Mouse (Mus musculus) megakaryocyte progenitor cell, adult 5-6 weeks (primary cell): Measurements from ENCODE around the gene Ube2f. TPM values are rescaled to one million over a fixed set of nuclear protein-coding genes. Genes with fewer than 3 reads are reported as not detected.
A peak's percentile ranks its signal among the peaks of the same experiment; 100 is the strongest.

Experiments used
- ATAC-seq: replicated peaks from 2 replicates; pipeline ENCODE4 v1.8.0; 2016; ENCODE audit warnings: mild to moderate bottlenecking, moderate TSS enrichment, inconsistent platforms; ENCODE audit not compliant: poor library complexity
- total RNA-seq, 2 experiments: library from RNA; stranded (forward) in 1 of 2; stranded (reverse) in 1 of 2; fragments of 157-497, 149-512 nt in 1 of 2; fragments of 200-1000 nt in 1 of 2; gene quantifications; 2 replicates each; pipeline versions ENCODE4 v1.2.3 to v1.2.4; 2015 to 2017

The Ube2f gene
- total RNA-seq (2015): 90.2 and 92.6 TPM in 2 replicates
- total RNA-seq (2017): 46.8 and 58.6 TPM in 2 replicates

DNA sequence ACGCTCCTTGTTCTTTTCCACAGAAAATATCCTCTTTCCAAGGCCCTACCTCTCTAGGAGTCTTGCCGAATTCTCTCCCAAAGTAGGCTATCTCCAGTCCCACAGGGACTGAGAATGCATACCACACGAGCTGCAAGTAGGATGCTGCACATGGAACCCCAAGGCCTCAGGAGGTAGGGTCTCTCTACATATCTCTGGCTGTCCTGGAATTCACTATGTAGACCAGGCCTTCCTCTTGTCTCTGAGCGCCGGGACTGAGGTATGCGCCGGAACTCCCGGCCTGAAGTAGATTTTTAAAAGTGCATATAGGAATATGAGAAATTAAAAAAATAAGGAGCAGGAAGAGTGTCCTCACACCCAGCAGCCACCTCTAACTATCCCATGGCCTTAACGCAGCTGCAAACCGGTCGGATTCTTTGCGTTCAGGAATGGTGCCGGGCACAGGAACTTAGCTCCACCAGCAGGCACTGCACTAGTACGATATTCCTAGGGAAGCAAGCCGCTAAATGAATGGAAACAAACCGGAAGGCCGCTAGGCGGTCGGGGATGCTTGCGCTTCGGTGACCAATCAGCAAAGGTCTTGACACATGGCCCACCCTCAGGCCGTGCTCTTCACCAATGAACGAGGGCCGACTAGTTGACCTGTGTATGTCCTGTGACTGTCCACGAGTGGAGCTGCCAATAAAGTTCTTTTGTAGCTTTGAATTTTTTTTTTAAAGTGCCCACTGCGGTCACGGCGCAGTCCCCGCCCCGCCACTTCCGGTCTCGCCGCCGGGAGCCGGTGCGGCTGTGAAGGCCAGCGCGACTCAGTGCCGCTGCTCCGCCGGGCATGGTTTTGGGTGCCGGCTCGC is at the start of gene Ube2f:
Gene Ube2f, plus strand, starts transcription at position 741 of the 851 bp plus-strand sequence.
- ATAC-seq: peak; percentile 94

DNA sequence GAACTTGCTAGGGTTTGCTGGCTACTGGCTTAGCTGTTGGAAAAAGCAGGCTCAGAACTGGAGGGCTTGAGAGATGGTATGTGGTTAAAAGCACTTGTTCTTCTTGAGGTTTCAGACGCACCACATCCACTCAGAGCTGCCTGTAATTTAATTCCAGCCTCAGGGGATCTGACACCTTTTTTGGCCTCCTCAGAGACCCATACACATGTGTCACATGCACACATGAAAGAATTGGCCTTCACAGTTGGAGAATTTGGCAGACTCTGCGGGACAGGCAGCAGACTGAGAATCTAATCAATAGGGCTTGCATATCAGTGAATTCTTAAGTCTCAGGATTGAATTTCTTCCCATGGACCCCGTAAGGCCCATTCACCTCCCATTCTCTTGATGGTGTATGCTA is 49.0 kb upstream of the Ube2f start:
- no peak for ATAC-seq

DNA sequence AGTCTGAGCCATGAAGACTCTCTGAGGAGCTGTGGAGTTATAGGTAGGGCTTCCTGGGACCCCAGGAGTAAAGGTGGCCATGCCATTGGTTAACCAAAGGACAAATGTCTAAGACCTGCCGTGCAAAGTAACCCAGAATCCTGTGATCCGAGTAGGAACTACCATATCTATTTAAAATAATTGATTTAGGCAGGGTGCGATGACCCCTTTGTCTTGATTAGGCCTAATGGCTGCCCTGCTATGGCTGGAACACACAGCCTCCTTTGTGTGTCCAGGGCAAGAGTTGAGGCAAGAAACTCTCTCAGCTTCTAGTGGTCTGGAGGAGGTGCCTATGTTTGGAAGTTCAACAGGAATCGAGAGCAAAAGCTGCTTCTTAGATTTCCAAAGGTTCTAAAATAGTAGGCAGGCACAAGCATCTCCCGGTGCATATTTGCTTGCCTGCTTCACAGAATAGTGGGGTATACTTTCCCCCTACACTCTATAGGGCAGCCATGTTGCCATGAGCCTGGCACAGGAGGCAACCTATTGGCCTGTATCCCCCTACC is 45.8 kb upstream of the Ube2f start:
- ATAC-seq: no peak

DNA sequence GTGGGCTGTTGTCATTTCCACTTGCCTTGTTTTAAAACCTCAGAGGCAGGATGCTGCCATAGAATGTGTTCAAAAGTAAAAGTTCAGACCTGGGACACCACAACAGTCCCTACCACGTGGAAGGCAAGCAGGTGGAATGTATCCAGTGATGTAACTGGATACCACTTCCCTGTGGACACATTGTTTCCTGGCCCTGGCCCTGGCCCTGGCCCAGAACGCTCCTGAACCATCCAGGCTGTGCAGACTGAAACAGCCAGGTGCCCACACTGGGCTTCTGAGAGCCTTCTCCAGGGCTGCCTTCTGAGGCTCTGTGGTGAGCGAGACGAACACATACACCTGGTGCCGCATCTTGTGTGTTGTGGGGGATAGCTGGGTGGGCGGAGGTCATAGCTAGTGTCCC is 44.5 kb upstream of the Ube2f start:
- ATAC-seq: no peak

DNA sequence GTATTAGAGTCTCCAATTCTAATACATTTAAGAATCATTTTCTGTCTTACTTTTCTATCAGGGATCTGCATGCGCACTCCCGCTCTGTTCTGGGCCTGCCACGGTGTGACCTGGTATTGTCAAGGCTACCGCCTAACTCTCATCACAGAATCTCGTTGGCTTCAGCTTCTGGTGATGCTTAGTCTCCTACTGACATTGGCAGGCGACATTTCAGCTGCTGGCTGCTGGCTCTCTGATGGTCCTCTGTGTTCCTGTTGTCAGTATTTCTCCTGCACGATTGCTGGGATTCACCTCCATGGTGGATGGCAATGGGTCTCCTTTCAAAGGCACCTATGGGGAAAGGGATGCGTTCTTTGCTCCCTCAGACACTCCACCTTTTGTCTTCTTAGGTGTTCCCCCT is 43.8 kb upstream of the Ube2f start:
- ATAC-seq: no peak

DNA sequence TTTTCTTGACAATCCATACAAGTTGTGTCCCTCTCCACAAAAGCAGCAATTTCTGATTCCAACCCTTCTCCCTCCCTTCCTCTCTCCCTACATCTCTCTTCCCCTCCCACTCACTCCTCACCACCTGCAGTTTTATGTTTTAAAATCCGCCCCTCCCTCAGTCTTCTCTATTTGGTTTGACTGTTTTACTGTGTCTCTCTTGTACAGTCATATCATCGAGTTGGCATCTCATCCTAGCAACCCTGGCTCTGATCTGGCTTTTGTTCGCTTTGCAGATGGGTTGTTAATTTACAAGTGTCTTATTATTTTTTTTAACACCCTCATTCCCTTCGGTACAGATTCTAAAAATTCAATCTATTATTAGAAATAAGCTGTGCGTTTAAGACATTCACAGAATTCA is 43.2 kb upstream of the Ube2f start:
- ATAC-seq: no peak

DNA sequence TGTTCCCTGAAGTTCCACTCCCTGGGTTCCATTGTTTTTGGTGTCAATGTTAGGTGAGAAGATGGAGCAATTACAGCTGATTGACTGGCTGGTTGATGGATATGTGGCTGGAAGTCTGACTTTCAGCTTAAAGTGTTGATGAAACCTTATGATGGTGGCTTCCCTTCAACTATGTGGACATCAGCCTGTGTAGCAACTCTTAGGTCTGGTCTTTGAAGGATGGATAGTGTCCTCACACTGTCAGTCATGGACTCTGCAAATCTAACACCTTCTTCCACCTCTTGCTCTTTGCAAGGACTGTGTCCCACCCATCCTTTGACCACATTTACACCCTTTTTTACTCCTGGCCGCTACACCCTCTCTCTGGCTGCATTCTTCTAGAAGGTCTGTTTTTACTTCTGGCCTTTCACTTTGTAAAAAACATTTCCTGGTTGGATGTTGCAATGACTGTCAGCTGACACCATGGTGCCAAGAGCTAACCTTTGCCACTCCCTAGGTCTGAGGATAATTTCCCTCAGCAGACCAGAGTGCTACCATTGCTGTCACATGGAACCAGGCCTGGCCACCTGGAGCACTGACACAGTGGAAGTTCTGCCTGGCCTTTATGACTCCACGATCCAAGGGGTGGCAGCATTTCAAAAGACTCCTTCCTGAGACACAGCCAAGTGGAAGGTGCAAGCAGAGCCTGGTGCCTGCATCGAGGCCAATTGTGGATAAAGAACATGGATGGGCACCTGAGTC is 42.6 kb upstream of the Ube2f start:
- ATAC-seq: peak; percentile 57

DNA sequence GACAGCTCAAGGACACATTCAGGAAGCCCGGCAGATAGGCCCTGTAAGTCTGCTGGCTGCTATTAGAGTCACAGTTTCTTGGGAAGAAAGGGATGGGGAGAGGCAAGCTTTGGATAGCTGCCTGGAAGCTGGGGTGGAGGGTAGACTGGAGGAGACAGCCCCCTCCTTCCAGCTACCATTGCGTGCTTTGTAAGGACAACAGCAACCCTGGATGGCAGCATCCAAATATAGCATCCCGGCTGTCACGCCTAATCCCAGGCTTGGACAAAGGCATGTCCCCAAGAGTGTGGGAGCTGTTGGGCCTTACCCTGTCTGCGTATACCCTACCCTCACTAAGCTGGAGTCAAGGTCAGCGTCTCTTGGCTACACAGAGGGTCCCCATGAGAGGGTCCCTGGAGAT is 40.8 kb upstream of the Ube2f start:
- ATAC-seq: no peak

DNA sequence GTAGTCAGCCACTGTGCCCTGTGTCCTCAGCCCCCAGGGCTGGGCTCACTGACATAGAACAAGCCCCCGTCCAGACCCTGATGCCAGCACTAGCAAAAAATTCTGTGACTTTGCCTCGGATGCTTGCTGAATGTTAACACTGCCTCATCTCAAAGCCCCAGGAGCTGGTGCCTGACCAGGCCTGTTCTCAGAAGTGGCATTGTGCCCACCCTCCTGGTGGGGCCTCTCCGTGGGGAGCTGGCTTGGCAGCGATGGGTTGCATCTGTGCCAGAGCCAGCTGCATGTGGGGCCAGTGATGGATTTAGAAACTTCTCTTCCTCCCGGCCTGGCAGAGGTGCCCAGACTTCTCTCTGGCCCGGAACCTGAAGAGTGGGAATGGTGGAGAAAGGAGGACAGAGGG is 40.3 kb upstream of the Ube2f start:
- no peak for ATAC-seq

DNA sequence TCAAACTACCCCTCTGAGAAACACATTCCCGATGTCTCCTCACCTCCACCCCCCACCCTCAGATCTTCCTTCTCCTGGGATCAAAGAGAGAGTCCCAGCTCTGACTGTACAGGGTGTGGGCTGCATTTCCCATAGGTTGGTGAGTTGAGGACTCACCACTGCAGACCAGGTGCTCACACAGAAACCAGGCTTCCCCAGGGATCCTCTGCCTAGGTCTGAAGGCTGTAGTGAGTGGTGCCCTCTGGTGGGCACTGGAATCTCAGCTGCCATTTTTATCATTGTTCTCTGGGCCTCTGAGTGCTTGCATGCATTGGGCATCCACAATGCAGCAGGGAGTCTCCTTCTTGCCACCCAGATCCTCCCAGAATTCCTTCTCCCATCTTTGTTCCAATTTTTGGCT is 39.0 kb upstream of the Ube2f start:
- ATAC-seq: peak; percentile 75

DNA sequence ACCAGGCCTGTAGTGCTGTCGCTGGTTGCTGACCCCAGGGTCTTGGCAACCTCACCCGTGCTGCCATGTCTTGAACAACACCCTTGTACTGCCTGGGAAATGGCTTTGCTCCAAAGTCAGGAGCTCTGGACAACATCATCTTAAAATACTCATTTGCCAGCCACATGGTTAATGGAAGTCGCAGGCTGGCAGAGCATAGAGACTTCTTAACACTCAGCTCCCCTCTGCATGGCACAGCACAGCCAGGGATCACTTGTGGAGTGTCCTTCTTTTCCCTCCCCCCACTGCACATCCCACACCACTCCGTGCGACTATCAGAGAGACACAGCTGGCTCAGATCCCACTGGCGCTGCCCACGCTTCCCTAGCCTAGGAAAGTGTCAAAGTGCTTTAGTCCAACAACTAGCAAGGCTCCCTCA is 38.5 kb upstream of the Ube2f start:
- no peak for ATAC-seq

DNA sequence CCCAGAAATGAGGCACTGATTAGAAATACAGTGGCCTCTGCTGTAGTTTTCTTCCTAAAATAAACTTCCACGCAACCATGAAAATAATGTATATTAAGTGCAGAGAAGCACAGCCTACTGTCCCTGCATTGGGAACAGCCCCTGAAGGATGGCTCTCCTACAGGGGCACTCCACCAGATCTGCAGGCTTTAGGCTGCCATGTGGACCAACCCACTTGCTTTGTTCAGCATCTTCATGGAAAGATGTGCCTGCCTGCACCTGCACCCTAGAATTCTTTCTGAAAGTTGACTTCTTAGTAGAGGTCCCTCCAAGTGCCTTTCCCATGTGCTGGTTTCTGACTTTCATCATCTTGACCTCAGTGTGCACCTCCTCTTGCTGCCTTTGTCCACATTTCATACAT is 34.8 kb upstream of the Ube2f start:
- no peak for ATAC-seq

DNA sequence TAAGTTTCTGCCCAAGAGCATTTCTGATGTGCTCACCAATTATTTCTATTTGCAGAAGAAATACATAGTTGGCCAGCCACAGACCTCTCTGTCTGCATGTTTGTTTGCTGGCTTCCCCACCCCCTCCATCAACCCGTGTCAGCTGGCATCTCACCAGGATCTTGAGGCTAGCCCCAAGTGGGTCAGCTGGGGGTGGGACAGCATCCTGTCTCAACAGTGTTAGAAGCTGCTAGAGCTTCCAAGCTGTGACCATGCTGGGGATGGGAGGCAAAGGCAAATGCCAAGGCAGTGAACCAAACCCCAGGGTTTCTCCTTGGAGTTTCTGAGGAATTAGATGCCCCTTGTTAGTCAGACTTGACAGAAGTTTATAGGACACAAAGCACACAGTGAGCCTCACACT is 34.1 kb upstream of the Ube2f start:
- ATAC-seq: no peak

DNA sequence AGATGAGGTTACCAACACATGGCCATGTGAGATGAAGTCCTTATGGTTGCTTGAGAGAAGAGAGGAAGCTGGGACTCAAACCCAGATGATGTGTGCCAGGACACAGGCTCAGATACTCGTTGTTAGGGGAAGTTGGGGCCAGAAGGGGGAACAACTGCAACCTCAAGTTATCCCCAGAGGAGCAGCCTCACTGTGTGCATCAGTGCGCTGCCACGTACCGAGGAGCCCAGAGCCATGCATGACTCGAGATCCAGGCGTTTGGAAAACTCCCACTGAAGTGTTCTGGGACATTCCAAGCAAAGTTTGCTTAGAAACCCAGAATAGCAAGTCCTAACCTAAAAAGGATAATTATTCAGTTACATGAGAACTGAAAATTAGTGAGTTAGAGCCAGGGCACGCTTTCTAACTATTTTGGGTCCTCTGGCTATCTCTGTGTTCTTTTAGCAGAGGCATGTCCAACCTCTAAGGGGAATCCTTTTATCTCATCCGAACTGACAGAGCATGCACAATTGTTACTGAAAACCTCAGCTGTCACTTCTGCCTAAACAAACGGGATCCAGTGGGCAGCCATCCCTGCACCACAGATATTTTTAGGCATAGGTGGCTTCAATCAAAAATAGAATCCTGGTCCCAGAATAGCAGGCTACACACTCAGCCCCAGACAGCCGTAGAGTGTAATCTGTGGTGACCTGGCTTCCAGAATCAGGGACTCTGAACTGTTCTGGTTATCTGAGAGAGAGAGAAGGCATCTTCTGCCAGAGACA is 33.4 kb upstream of the Ube2f start:
- peak; percentile 76 for ATAC-seq

DNA sequence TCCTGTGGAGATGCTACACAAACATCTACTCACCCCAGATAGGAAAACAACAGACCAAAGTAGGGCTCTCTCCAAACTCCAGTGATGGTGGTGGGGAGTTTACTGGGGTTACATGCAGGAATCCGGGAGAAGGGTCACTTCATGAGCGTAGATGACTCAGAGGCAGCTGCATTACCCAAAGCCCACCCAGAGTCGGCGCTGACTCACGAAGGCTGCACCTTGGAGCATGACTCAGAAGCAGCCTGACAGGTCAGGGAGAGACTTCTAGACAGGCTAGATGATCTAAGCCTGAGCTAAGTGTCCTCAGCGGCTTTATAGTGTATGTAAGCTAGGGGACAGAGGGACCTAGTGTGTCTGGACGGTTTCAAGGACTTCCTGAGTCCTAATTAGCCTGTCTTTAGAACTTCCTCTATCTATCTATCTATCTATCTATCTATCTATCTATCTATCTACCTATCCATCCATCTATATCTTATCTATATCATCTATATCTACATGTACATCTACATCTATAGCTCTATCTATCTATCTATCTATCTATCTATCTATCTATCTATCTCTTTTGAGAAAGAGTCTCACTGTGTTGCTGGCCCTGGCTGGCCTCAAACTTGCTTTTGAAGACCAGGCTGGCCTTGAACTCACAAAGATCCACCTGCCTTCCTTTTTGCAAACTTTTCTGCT is 30.3 kb upstream of the Ube2f start:
- ATAC-seq: peak; percentile 17; the same call in 1 of the 2 replicates

DNA sequence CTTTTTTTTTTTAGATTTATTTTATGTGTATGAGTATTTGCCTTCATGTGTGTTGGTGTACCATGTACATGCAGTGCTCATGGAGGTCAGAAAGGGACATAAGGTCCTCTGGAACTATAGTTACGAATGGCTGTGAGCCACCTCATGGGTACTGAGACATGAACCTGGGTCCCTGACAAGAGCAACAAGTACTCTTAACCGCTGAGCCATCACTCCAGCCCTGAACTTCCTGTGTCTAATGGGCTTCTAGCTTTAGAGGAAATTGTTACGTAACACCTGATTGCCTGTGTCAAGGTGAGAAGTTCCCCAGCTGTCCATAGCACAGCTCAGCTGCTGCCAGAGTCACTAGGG is 29.8 kb upstream of the Ube2f start:
- peak; percentile 51 for ATAC-seq

DNA sequence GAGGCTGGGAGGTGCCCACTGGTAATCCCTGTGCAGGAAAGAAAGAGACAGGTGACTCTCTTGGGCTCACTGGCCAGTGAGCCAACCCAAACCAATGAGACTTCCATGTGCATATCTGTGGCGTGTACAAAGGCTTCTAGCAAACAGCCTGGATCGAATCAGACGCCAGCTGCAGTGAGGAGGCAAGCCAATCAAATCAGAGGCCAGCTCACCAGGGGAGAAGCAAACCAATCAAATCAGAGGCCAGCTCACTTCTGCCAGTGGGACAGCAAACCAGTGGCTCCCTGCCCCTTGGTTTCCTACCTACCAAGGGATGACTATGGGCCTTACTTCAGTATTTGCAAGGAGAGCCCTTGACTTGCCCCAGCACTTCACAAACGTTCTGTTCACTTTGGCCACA is 23.5 kb upstream of the Ube2f start:
- ATAC-seq: peak; percentile 20; the same call in 1 of the 2 replicates

DNA sequence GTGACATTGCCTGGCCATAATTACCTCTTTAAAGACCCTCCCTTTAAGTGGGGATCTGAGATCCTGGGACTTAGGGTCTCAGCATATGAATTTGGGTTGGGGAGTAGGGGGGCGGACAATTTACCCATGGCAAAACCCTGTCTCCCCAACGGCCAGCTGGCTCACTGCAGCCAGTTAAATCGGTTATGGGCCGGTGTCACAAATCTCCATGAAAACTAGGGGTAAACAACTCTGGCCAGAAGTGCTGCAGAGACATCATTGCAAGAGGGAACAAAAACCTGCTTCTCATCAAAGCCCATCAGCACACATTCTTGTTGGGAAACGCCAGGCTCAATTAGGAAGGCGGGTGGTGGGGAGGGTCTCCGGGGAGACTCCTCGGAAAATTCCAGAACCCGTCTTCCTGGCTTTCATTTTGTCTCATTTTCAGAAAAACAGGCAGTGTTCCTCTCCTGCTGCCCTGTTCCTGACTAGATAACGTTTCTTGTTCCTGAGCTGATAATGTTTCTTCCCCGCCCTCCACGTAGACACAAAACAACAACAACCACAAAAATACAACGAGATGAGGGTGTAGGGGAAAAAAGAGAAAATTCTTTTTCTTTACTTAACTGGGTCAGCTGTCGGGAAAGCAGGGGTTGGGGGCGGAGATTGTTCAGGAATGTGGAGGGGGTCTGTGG is 22.6 kb upstream of the Ube2f start:
- 0 out of 2 replicates have a peak, but pooled peaks have one; percentile 21 for ATAC-seq

DNA sequence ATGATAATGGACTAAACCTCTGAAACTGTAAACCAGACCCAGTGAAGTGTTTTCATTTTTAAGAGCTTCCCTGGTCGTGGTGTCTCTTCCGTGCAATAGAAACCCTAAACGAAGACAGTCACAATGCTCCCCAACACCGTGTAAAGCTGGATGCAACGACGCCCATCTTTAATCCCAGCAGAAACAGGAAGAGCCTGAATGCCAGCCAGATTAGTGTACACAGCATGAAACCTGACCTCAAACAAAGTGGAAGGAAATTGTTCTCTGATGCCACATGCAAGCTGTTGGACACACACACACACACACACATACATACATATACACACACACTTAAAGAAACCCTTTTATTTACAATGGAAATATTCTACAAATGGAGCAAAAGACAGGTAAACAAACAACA is 19.0 kb upstream of the Ube2f start:
- ATAC-seq: peak; percentile 56

DNA sequence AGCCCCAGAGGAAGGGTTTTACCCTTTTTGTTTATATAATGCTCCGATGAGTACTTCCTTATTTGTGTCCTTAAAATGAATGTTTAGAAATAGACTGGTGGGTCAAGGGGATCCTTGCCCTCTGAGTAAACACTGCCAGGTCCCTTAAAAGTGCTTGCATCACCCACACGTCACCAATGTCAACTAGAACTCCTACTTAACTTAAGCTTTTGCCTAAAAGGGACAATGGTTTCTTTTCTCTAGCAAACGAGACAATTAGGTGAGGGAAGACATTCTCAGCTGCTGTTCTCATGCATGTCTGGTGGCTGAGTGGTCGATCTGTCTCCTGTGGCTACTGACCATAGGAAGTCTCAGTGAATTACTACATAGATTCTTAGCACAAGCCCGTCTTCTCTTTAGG is 18.2 kb upstream of the Ube2f start:
- 0 out of 2 replicates have a peak, but pooled peaks have one; percentile 18 for ATAC-seq
